Mouse (Mus musculus): ENCODE data around the gene Smap2. TPM values are rescaled to one million over a fixed set of nuclear protein-coding genes. Genes with fewer than 3 reads are reported as not detected.

Smap2 gene
- polyA plus RNA-seq, 1 experiment = 88.9 TPM

DNA sequence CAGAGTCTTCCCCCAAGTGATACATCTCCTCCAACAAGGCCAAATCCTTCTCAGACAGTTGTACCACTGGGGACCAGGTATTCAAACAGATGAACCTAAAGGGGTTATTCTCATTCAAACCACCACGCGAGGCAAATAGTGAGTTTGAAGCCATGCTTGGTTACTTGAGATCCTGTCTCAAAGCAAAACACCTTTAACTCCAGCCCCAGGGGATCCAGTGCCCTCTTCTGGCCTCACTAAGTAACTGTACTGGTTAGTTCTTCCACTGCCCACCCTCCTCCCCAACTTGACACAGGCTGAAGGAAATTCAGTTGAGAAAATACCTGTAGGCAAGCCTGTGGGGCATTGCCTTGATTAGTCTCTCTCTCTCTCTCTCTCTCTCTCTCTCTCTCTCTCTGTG is 16.0 kb upstream of the Smap2 start:
- Histone ChIP-seq H3K27ac (ENCODE audit: control insufficient read depth, insufficient read depth, low read length) (no peak overlapping the region), H3K36me3 (ENCODE audit: control insufficient read depth, insufficient read depth, low read length) (no peaks in the 10 kb centered on the region), H3K27me3 (ENCODE audit: control insufficient read depth, insufficient read depth, low read length) (no peaks in the 10 kb centered on the region), H3K4me1 (replicated peaks; ENCODE audit: control insufficient read depth, insufficient read depth, low read length) (no peaks in the 10 kb centered on the region), H3K4me3 (ENCODE audit: control insufficient read depth, insufficient read depth, low read length) (no peak overlapping the region)
- no peak for TF ChIP-seq POLR2A (IDR thresholded peaks at IDR 0.05; ENCODE audit: control insufficient read depth, extremely low read depth, insufficient read depth, low read length, poor library complexity)
- TF ChIP-seq CTCF (IDR thresholded peaks at IDR 0.05; ENCODE audit: borderline replicate concordance, control insufficient read depth, extremely low read depth, insufficient read depth, low read length, poor library complexity) = no peak
- DNase-seq = no peak
- whole genome bisulfite sequencing = 88% methylated on average over 2 of the region's 2 CpGs

GRCm38 (mm10) chr4:121031440-121031839 is 14.4 kb upstream of the Smap2 start:
- 71% methylated on average over 4 of the region's 4 CpGs for WGBS
- no peak overlapping the region for H3K4me3 ChIP-seq (ENCODE audit: control insufficient read depth, insufficient read depth, low read length)
- no peaks in the 10 kb centered on the region for H3K4me1 ChIP-seq (replicated peaks; ENCODE audit: control insufficient read depth, insufficient read depth, low read length)
- no peak for DNase-seq
- no peaks in the 10 kb centered on the region for H3K36me3 ChIP-seq (ENCODE audit: control insufficient read depth, insufficient read depth, low read length)
- TF ChIP-seq POLR2A (IDR thresholded peaks at IDR 0.05; ENCODE audit: control insufficient read depth, extremely low read depth, insufficient read depth, low read length, poor library complexity) (no peak), CTCF (IDR thresholded peaks at IDR 0.05; ENCODE audit: borderline replicate concordance, control insufficient read depth, extremely low read depth, insufficient read depth, low read length, poor library complexity) (no peak)
- no peak overlapping the region for H3K27ac ChIP-seq (ENCODE audit: control insufficient read depth, insufficient read depth, low read length)
- H3K27me3 ChIP-seq (ENCODE audit: control insufficient read depth, insufficient read depth, low read length) = no peaks in the 10 kb centered on the region

- TF ChIP-seq CTCF (IDR thresholded peaks at IDR 0.05; ENCODE audit: borderline replicate concordance, control insufficient read depth, extremely low read depth, insufficient read depth, low read length, poor library complexity) (no peak), POLR2A (IDR thresholded peaks at IDR 0.05; ENCODE audit: control insufficient read depth, extremely low read depth, insufficient read depth, low read length, poor library complexity) (no peak)
- Histone ChIP-seq H3K36me3 (ENCODE audit: control insufficient read depth, insufficient read depth, low read length) (no peaks in the 10 kb centered on the region), H3K4me3 (ENCODE audit: control insufficient read depth, insufficient read depth, low read length) (no peak overlapping the region), H3K27me3 (ENCODE audit: control insufficient read depth, insufficient read depth, low read length) (no peaks in the 10 kb centered on the region), H3K27ac (ENCODE audit: control insufficient read depth, insufficient read depth, low read length) (no peak overlapping the region), H3K4me1 (replicated peaks; ENCODE audit: control insufficient read depth, insufficient read depth, low read length) (no peaks in the 10 kb centered on the region)
- DNase-seq = no peak
- 85% methylated on average over 3 of the region's 3 CpGs for WGBS
Observed at GRCm38 (mm10) chr4:121029632-121030031, 12.6 kb upstream of the Smap2 start.

GRCm38 (mm10) chr4:121028659-121029392 is 11.8 kb upstream of the Smap2 start:
- 67% methylated on average over 14 of the region's 14 CpGs for WGBS
- Histone ChIP-seq H3K36me3 (ENCODE audit: control insufficient read depth, insufficient read depth, low read length) (no peaks in the 10 kb centered on the region), H3K27ac (ENCODE audit: control insufficient read depth, insufficient read depth, low read length) (no peak overlapping the region), H3K27me3 (ENCODE audit: control insufficient read depth, insufficient read depth, low read length) (no peaks in the 10 kb centered on the region), H3K4me1 (replicated peaks; ENCODE audit: control insufficient read depth, insufficient read depth, low read length) (0 out of 2 replicates have a peak, but pooled peaks cover 3% of the 10 kb centered on the region), H3K4me3 (ENCODE audit: control insufficient read depth, insufficient read depth, low read length) (no peak overlapping the region)
- peak; percentile 48 for DNase-seq
- peak; percentile 86 for TF ChIP-seq CTCF (IDR thresholded peaks at IDR 0.05; ENCODE audit: borderline replicate concordance, control insufficient read depth, extremely low read depth, insufficient read depth, low read length, poor library complexity)
- no peak for TF ChIP-seq POLR2A (IDR thresholded peaks at IDR 0.05; ENCODE audit: control insufficient read depth, extremely low read depth, insufficient read depth, low read length, poor library complexity)

- 0 out of 2 replicates have a peak, but pooled peaks cover 7% of the 10 kb centered on the region for H3K4me1 ChIP-seq (replicated peaks; ENCODE audit: control insufficient read depth, insufficient read depth, low read length)
- no peaks in the 10 kb centered on the region for H3K27me3 ChIP-seq (ENCODE audit: control insufficient read depth, insufficient read depth, low read length)
- 23% methylated on average over 1 of the region's 1 CpGs for WGBS
- no peak overlapping the region for H3K27ac ChIP-seq (ENCODE audit: control insufficient read depth, insufficient read depth, low read length)
- no peak overlapping the region for H3K4me3 ChIP-seq (ENCODE audit: control insufficient read depth, insufficient read depth, low read length)
- no peak for TF ChIP-seq CTCF (IDR thresholded peaks at IDR 0.05; ENCODE audit: borderline replicate concordance, control insufficient read depth, extremely low read depth, insufficient read depth, low read length, poor library complexity)
- no peak for TF ChIP-seq POLR2A (IDR thresholded peaks at IDR 0.05; ENCODE audit: control insufficient read depth, extremely low read depth, insufficient read depth, low read length, poor library complexity)
- no peaks in the 10 kb centered on the region for H3K36me3 ChIP-seq (ENCODE audit: control insufficient read depth, insufficient read depth, low read length)
- no peak for DNase-seq
Observed at GRCm38 (mm10) chr4:121028146-121028545, 11.1 kb upstream of the Smap2 start.

DNA sequence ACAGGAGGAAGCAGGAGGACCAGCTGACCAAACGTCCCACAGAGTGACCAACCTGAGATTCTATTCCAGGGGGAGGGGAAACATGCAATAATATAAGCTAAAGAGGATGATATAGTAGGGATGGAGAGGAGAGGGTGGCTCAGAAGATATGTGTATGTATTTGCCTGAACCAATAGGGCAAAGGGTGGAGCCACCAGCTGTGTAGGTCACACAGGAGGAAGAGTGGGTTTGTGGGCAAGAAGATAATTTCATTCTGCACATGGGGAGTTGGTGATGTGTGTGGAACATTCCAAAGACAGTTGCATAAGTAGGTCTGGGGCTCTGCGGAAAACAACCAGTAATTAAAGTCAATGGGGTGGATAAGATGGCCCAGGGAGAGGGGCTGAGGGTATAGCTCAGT is 8.6 kb upstream of the Smap2 start:
- Histone ChIP-seq H3K4me3 (ENCODE audit: control insufficient read depth, insufficient read depth, low read length) (no peak overlapping the region), H3K36me3 (ENCODE audit: control insufficient read depth, insufficient read depth, low read length) (no peaks in the 10 kb centered on the region), H3K4me1 (replicated peaks; ENCODE audit: control insufficient read depth, insufficient read depth, low read length) (0 out of 2 replicates have a peak, but pooled peaks cover 7% of the 10 kb centered on the region), H3K27ac (ENCODE audit: control insufficient read depth, insufficient read depth, low read length) (no peak overlapping the region), H3K27me3 (ENCODE audit: control insufficient read depth, insufficient read depth, low read length) (no peaks in the 10 kb centered on the region)
- DNase-seq = no peak
- WGBS = 62% methylated on average over 2 of the region's 2 CpGs
- no peak for TF ChIP-seq CTCF (IDR thresholded peaks at IDR 0.05; ENCODE audit: borderline replicate concordance, control insufficient read depth, extremely low read depth, insufficient read depth, low read length, poor library complexity)
- no peak for TF ChIP-seq POLR2A (IDR thresholded peaks at IDR 0.05; ENCODE audit: control insufficient read depth, extremely low read depth, insufficient read depth, low read length, poor library complexity)
